Mouse (Mus musculus) embryonic stem cell, embryonic (primary cell): ENCODE results near the gene Nt5dc2.

Source experiments
- CTCF ChIA-PET, 4 experiments: fragments of 300-600 bp in 2 of 4; fragments of 350-600 bp in 2 of 4; sonication (Branson Sonifier 250); formaldehyde crosslinking; loops; one replicate each; lab custom pipeline; 2022; ENCODE audit warnings: inconsistent platforms in 2 of 4; lab: Charles Lee
- POLR2A ChIA-PET, 4 experiments: fragments of 300-600 bp in 2 of 4; fragments of 350-600 bp in 2 of 4; sonication (Branson Sonifier 250); formaldehyde crosslinking; loops; one replicate each; lab custom pipeline; 2022; ENCODE audit warnings: antibody characterized with exemption in 4 of 4, inconsistent platforms in 1 of 4; lab: Charles Lee

Gene Nt5dc2

DNA sequence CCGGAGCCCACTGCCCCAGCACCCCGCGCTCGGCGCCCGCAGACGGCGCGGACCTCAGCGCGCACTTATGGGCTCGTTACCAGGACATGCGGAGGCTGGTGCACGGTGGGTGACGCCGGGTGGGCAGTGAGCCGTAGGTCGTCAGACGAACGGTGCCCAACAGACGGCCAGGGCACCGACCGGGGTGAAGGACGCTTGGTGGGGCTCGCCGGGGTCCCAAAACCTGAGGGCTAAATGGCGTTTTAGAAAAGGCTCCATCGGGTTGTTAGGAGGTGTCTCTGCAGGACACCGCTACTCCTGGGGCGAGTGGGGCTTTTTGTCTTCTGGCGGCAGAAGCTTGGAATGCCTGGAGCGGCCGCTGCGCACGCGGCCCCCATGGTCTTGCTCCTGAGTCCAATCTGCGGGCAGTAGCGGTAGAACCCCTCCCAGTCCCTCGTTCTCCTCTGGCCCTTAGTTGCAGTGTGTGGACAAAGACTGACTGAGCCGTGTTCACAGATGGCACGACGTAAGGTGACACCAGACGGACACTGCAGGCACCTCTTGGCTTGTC lies 494 bp downstream of the Nt5dc2 start:
- ChIA-PET CTCF (no interaction called here), POLR2A (interaction anchor here in 1 of 4 experiments (1.4 kb wide), 1 partner anchor 67 kb away, joined by 3 read pairs; no protein-coding TSS in a partner anchor)

DNA sequence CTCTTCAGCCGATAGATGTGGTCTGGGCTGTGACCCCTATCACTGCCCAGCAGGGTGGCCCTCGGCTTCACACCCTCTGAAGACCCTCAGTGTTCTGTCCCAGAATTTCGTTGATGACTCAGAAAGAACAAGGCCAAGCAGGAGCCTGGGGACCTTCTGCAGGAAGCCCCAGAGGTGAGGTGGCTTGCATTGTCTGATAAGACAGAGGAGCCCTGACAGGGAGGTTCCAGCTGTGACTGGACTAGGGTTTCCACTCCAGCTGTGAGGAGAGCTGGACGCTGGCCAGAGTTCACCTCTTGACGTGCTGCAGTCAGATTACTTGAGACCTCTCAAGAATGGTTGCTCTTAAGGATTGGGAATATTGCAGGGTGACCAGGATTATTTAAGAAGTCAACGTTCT lies 1.2 kb downstream of the Nt5dc2 start:
- POLR2A ChIA-PET = interaction anchor here in 2 of 4 experiments (0.6 to 1.4 kb wide), 2 partner anchors 15 to 66 kb away, joined by 3 to 4 read pairs; no protein-coding TSS in a partner anchor
- CTCF ChIA-PET = no interaction called here

DNA sequence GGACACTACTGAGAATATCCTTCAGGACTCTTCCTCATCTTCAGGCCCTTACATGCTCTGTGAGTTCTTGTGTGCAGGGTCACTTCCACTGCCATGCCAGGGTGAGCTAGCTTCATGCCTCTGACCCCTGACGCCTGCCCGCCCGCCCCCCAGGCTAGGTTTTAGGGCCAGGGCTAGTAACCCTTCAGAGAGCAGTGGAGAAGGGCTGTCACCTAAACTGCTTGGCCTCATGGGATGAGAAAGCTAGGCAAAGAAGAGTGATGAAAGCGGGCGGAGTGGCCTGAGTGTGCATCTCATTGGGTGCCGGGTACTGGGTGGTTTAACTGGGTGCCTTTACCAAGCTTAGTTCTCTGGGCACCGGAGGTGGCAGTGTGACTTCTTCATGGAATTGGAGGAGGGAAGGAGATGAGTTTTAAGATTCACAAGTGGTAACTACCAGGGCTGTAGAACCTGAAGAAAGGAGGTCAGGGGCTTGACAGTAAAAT lies 1.7 kb downstream of the Nt5dc2 start:
- ChIA-PET CTCF (no interaction called here), POLR2A (interaction anchor here in 2 of 4 experiments (0.6 to 1.4 kb wide), 7 partner anchors 13 to 506 kb away, joined by 3 to 4 read pairs (median 3); partner anchors contain the start of gene Prkcd (in 1 of the 2))

DNA sequence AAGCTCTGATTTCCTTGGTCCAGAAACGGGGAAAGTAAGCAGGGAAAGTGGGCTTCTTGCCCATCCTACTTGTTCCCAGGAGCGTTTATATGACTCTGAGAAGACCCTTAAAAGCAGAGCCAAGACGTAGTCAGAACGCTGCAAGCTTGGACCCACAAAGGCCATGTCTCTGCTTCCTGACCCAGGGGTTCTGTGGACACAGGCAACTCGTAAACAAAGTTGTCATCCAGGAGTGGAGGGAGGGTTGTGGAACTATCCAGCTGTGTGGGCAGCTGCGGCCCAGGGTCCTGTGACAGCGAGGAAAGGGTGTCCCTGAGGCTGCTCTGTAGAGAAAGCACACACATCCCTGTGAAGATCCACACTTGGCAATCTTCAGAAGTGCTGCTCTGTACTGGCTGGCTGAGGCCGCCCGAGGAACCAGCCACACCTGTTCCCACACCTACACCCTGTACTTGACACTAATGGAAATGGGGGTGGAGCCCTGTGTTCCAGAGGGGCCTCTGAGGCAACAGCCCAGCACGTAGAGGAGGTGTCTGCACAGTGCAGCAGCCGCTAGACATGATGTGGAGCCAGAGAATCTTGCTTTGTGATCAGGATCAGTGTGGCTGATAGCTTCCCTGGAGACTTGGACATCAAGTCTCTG lies 2.3 kb downstream of the Nt5dc2 start:
- ChIA-PET POLR2A (interaction anchor here in 2 of 4 experiments (0.6 to 1.4 kb wide), 6 partner anchors 13 to 507 kb away, joined by 3 to 4 read pairs (median 3); partner anchors contain the start of genes Prkcd (in 1 of the 2) and Stab1 (in 1 of the 2)), CTCF (no interaction called here)

DNA sequence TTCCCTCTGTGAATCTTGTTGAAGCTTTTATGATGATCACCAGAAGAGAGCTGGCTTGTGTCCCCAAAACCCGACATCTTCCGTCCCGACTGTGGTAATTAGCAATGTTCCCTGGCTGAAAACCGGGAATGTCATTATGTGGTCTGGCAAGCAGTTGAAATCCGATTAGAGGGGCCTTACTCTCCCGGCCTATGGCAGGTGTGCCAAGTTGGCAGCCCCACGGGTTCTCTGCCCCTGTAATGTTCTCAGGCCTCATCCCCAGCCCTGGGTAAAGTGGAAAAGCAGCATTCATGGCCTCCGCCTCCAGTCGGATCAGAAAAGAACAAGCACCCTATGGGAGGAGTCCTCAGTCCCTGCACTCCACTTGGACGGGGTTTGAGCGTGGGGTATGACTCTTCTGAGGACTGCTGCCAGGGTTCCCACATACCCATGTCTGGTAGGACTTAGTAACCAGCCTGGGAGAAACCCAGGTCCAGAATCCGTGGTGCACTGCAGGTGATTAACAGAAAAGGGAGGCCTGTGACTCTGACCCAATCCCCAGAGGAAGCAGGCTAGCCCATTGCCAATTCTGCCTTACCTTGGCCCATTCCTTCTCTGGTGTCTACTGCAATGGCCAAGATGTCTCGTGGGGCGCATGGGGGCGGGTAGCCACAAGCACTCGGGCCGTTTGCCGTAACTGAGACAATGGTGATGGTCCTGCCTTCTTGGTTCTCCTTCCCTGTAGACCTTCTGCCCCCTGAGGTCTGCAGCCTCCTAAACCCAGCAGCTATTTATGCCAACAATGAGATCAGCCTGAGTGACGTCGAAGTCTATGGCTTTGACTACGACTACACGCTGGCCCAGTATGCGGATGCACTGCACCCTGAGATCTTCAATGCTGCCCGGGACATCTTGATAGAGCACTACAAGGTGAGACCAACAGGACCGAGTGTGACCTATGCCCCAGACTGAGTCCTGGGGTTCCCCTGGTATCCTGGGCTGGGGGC lies 3.5 kb downstream of the Nt5dc2 start:
- POLR2A ChIA-PET = interaction anchor here in 1 of 4 experiments (1.4 kb wide), 1 partner anchor 34 kb away, joined by 4 read pairs; the partner anchor contains the start of gene Stab1
- CTCF ChIA-PET = no interaction called here

DNA sequence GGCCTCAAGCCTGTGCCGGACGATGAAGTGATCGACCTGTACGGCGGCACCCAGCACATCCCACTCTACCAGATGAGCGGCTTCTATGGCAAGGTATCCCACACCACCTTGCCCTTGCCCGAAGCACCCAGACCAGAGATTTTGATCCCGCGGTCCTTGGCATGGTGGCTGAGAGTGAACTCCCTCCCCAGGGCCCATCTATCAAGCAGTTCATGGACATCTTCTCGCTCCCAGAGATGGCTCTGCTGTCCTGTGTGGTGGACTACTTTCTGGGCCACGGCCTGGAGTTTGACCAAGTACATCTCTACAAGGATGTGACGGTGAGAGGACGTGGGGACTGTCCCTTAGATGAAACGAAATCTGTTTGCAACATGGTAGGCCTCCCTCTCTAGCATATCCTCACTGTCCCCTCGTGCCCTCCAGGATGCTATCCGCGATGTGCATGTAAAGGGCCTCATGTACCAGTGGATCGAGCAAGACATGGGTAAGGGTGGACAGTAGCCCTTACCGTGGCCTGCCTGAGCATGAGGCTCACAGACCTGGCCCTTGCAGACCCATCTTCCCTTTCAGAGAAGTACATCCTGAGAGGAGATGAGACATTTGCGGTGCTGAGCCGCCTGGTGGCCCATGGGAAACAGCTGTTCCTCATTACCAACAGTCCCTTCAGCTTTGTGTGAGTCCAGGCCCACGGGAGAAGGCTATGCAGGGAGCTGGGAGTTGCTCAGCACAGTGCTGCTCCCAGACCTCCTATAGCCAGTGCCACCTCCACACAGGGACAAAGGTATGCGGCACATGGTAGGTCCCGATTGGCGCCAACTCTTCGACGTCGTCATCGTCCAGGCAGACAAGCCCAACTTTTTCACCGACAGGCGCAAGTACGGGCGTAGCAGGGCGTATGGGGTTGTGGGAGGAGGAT lies 4.9 kb downstream of the Nt5dc2 start:
- ChIA-PET CTCF (no interaction called here), POLR2A (interaction anchor here in 3 of 4 experiments (0.5 to 2.3 kb wide), 5 partner anchors 21 to 428 kb away, joined by 3 to 7 read pairs (median 4); no protein-coding TSS in a partner anchor)

DNA sequence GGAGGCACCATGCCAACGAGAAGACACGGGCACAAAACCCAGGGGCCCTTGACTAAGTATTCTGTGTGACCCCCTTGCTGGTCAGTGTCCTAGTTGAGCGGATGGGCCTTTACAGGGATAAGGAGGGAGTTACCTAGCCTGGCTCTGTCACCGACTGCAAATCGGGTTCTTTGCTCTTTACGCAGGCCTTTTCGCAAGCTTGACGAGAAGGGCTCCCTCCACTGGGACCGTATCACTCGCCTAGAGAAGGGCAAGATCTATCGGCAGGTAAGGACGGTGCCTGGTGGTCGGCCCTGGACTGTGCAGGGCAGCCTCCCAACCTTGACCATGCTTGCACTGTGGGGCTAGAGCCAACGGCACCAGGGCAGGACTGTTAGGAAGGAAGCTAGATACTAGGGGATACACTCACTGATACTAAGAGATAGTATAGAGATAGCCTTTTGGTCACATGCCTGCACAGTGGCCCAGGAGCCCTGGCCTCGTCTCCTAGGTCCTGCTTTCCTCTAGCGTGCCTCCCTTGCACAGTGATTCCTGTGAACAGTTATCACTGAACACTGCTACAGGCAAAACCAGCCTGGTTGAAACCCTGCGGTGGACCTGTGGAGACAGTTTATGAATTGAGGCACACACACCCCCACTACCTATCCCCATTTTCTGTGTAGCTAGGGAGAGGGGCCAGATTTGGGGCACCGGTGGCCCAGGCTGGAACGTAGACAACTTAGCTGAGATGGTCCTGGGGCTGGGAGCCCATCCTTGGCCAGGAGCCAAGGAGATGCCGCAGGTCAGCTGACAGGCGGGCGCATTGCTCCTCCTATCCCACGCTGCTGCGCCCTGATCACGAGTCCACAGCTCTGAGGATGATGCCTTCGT lies 5.8 kb downstream of the Nt5dc2 start:
- ChIA-PET POLR2A (interaction anchor here in 2 of 4 experiments (0.8 to 2.3 kb wide), 7 partner anchors 10 to 140 kb away, joined by 3 to 7 read pairs (median 4); partner anchors contain the start of gene Stab1 (in 1 of the 2)), CTCF (interaction anchor here in 1 of 4 experiments (1.1 kb wide), 1 partner anchor 36 kb away, joined by 3 read pairs; no protein-coding TSS in a partner anchor)

DNA sequence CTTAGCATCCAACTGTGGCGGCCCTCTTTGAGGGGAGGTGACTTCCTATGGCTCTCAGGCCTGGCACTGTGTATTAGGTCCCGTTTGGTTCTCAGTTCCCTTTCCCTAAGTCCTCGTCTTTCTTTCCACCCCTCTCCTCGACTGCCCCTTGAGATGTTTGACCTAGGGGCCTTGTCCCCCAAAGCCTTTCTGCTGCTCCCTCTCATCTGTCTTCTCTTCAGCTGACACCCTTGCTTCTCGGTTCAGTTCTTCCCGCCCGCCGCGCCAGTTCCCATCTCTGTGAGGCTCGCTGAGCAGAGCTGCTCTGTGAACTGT lies 6.4 kb downstream of the Nt5dc2 start:
- ChIA-PET POLR2A (interaction anchor here in 2 of 4 experiments (0.6 to 2.3 kb wide), 9 partner anchors 9 to 1197 kb away, joined by 3 to 7 read pairs (median 4); partner anchors contain the start of gene Stab1 (in 1 of the 2)), CTCF (interaction anchor here in 1 of 4 experiments (1.1 kb wide), 1 partner anchor 35 kb away, joined by 3 read pairs; no protein-coding TSS in a partner anchor)

DNA sequence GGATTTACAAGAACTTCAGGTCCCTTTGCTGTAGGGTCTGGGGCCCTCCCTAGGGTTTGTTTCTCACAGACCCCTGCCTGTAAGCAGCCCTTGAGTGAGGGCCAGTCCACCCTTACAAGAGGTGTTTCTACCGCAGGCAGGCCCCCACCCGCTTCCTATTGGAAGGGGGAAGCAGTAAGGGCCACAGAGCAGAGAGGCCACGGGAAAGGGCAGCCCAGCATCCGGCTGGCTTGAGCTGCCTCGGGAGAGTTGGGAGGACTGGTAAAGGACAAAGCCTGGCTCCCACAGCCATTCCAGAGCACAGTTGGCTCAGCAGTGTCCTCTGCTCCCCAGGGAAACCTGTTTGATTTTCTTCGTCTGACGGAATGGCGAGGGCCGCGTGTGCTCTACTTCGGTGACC lies 6.9 kb downstream of the Nt5dc2 start:
- ChIA-PET CTCF (interaction anchor here in 2 of 4 experiments (0.6 to 1.1 kb wide), 4 partner anchors 35 to 349 kb away, joined by 3 to 5 read pairs (median 4); no protein-coding TSS in a partner anchor), POLR2A (interaction anchor here in 3 of 4 experiments (0.6 to 3.2 kb wide), 8 partner anchors 10 to 1198 kb away, joined by 3 to 14 read pairs (median 4); partner anchors contain the start of genes Smim4 (in 1 of the 3) and Stab1 (in 1 of the 3))

DNA sequence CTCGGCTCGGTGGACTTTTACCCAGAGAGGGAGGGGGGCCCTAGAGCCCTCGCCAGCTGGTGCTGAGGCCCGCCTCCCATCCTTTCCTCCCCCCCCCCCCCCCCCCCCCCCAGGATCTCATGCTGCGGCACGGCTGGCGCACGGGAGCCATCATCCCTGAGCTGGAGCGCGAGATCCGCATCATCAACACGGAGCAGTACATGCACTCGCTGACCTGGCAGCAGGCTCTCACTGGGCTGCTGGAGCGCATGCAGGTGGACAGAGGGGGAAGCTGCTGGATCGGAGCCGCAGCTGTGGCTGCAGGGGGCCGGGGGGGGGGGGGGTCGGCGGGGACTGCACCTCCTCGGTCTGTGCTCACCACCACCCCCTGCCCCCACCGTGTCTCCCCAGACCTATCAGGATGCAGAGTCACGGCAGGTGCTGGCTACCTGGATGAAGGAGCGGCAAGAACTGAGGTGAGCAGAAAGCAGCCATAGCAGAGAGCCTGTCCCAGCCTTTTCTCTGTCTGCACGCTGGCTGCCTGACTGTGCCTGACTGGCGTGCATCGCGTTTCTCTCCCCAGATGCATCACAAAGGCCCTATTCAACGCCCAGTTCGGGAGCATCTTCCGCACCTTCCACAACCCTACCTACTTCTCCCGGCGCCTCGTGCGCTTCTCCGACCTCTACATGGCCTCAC lies 7.5 kb downstream of the Nt5dc2 start:
- POLR2A ChIA-PET = interaction anchor here in 3 of 4 experiments (0.6 to 3.2 kb wide), 10 partner anchors 10 to 66 kb away, joined by 3 to 14 read pairs (median 4); partner anchors contain the start of genes Smim4 (in 1 of the 3) and Stab1 (in 1 of the 3)
- CTCF ChIA-PET = interaction anchor here in 3 of 4 experiments (0.6 to 0.7 kb wide), 6 partner anchors 57 to 348 kb away, joined by 3 to 8 read pairs (median 4); no protein-coding TSS in a partner anchor

DNA sequence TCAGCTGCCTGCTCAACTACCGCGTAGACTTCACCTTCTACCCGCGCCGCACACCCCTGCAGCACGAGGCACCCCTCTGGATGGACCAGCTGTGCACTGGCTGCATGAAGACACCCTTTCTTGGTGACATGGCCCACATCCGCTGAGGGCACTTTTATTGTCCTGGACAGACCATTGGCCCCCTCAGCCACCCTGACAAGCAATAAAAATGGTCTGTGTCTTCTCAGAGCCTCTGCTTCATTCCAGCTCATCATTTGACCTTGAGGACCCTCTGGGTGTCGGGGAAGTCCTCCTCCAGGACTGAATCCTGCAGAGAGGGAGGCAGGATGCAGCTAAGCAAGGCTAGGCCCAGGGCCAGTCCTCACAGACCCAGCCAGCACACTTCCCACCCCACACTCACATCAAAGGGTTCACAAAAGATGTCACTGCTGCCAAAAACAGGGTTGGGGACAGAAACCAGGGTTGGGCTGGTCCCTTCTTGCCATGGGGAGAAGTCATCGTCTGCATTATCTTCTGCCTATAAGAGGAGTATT lies 8.1 kb downstream of the Nt5dc2 start:
- ChIA-PET POLR2A (interaction anchor here in 3 of 4 experiments (0.6 to 3.2 kb wide), 10 partner anchors 10 to 116 kb away, joined by 3 to 14 read pairs (median 4); partner anchors contain the start of gene Smim4 (in 1 of the 3)), CTCF (interaction anchor here in 2 of 4 experiments (0.6 kb wide), 2 partner anchors 122 to 323 kb away, joined by 3 to 6 read pairs; no protein-coding TSS in a partner anchor)

DNA sequence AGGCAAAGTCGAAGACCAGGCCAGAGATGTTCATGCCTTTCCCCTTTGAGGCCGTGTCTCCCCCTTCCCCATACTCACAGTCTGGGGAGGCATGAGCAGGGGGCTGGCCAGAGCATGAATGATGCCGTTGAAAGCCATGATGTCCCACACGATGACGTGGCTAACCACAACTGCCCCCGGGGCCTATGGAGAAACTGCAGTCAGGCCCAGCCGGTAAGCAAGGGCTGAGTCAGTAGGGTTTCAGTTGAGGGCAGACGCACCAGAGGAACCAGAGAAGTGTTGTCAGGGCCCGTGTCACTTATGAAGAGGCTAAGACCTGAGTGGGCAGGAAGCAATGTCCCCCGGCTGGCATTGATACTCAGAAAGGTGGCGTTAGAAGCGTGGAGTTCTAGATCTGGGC lies 8.8 kb downstream of the Nt5dc2 start:
- ChIA-PET POLR2A (interaction anchor here in 2 of 4 experiments (0.6 to 3.2 kb wide), 9 partner anchors 9 to 116 kb away, joined by 3 to 14 read pairs (median 4); partner anchors contain the start of gene Smim4 (in 1 of the 2)), CTCF (interaction anchor here in 2 of 4 experiments (0.7 to 1.2 kb wide), 2 partner anchors 11 to 148 kb away, joined by 3 to 4 read pairs; partner anchors contain the start of gene Smim4 (in 1 of the 2))

DNA sequence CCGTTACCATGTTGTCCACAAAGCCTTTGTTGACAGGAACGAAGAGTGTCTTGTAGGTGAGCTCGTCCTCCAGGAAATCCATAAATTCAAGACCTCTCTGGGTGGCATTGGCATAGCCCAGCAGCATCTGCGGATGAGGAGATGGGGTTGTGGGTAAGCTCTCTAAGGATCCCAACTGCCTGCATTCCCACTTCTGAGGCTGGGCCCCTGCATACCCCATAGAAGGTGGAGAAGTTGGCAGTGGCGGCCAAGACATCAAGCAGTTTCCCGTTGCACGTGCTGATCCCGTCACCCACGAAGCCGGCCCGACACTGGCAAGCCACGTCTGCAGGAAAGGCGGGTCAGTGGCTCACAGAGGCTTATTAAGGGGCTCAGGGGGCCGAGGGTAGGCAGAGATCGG lies 9.3 kb downstream of the Nt5dc2 start:
- CTCF ChIA-PET = interaction anchor here in 1 of 4 experiments (1.2 kb wide), 1 partner anchor 11 kb away, joined by 4 read pairs; the partner anchor contains the start of gene Smim4
- POLR2A ChIA-PET = interaction anchor here in 2 of 4 experiments (0.9 to 3.2 kb wide), 4 partner anchors 9 to 22 kb away, joined by 3 to 14 read pairs (median 5); partner anchors contain the start of gene Smim4 (in 1 of the 2)

DNA sequence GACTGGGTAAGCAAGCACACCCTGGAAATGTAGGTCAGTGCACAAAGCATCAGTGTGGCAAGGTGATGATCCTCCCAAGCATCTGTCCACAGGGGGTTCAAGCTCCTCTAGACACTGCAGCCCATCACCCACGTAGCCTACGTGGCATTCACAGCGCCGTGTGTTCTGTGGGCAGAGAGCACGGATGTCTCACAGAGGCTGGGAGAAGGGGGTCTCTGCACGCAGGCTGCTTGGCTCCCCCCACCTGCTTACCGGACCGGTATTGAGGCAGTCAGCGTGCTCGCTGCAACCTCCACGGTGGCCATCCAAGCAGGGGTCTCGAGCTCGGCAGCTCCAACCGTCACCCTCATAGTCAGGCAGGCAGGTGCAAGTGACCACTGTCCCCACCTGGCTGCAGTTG lies 10.2 kb downstream of the Nt5dc2 start:
- CTCF ChIA-PET = no interaction called here
- POLR2A ChIA-PET = interaction anchor here in 2 of 4 experiments (0.6 to 3.2 kb wide), 5 partner anchors 8 to 426 kb away, joined by 3 to 14 read pairs (median 3); partner anchors contain the start of gene Smim4 (in 1 of the 2)
